Mouse (Mus musculus) small intestine, adult 2 months (tissue): ENCODE measurements around the gene Cryba4. TPM values are rescaled to one million over a fixed set of nuclear protein-coding genes. Genes with fewer than 3 reads are reported as not detected.

Experiments used
- H3K27ac ChIP-seq: fragments of 200-500 bp; 2 replicates; pipeline ENCODE4 v1.5.1; 2012; ENCODE audit warnings: low read depth, low read length, control low read depth, inconsistent platforms; ENCODE audit not compliant: insufficient read depth
- H3K27me3 ChIP-seq: fragments of 200-500 bp; 2 replicates; pipeline ENCODE4 v1.6.1; 2012; ENCODE audit warnings: mild to moderate bottlenecking, moderate library complexity, low read length, inconsistent platforms; ENCODE audit not compliant: control insufficient read depth, insufficient read depth
- H3K36me3 ChIP-seq: fragments of 200-500 bp; 2 replicates; pipeline ENCODE4 v1.6.1; 2012; ENCODE audit warnings: mild to moderate bottlenecking, low read length, control low read depth, inconsistent platforms; ENCODE audit not compliant: control insufficient read depth, insufficient read depth
- H3K4me1 ChIP-seq: fragments of 200-500 bp; 2 replicates; pipeline ENCODE4 v1.6.1; 2012; ENCODE audit warnings: low read length, inconsistent platforms, mixed read lengths; ENCODE audit not compliant: control insufficient read depth, insufficient read depth, insufficient read length
- H3K4me3 ChIP-seq: fragments of 200-500 bp; 2 replicates; pipeline ENCODE4 v1.5.1; 2012; ENCODE audit warnings: low read depth, mild to moderate bottlenecking, control low read depth, inconsistent platforms, low read length, moderate library complexity
- CTCF ChIP-seq: fragments of 200-500 bp; IDR thresholded peaks from 2 replicates; pipeline ENCODE4 v1.5.1; 2012; ENCODE audit warnings: low read depth, mild to moderate bottlenecking, control low read depth, inconsistent platforms, low read length, moderate library complexity, mixed read lengths; ENCODE audit not compliant: insufficient replicate concordance, insufficient read length; ENCODE audit errors: extremely low read depth
- POLR2A ChIP-seq: fragments of 200-500 bp; IDR thresholded peaks from 2 replicates; pipeline ENCODE4 v1.6.1; 2012; ENCODE audit warnings: low read depth, mild to moderate bottlenecking, control low read depth, inconsistent platforms, low read length, moderate library complexity
- WGBS: fragments of 180-500 bp; shearing (Covaris S2); methylation state at CpG from one replicate; pipeline ENCODE4 v1.1.7; 2018; 5-methylcytosine and 5-hydroxymethylcytosine counted together
- polyA plus RNA-seq: library from polyadenylated mRNA; depleted of rRNA; stranded (reverse); fragments of >200 nt; gene quantifications from 2 replicates; pipeline ENCODE4 v1.2.3, GENCODE M21; 2012; rRNA removed

Gene Cryba4
- 1.5 and 2.2 TPM in 2 replicates for polyA plus RNA-seq

GRCm38 (mm10) chr5:112252400-112252799, at the start of gene Cryba4:
Gene Cryba4 (minus strand): TSS chr5:112252518.
- Histone ChIP-seq H3K4me1 (peaks cover 11% of the 10 kb centered on the region), H3K36me3 (no peaks in the 10 kb centered on the region), H3K27me3 (no peaks in the 10 kb centered on the region), H3K27ac (no peak within 1 kb of the TSS), H3K4me3 (no peak within 1 kb of the TSS)
- 62% methylated on average over 2 of the region's 2 CpGs for WGBS
- TF ChIP-seq CTCF (no peak), POLR2A (no peak)

- WGBS: 81% methylated on average over 4 of the region's 4 CpGs
- Histone ChIP-seq H3K4me3 (no peak overlapping the region), H3K27me3 (no peaks in the 10 kb centered on the region), H3K27ac (no peak overlapping the region; the same call in 1 of the 2 replicates), H3K4me1 (peaks cover 8% of the 10 kb centered on the region), H3K36me3 (peaks cover 3% of the 10 kb centered on the region; the same call in 1 of the 2 replicates)
- TF ChIP-seq CTCF: no peak
- no peak for TF ChIP-seq POLR2A
Observed at GRCm38 (mm10) chr5:112301694-112302093, 49.4 kb upstream of the Cryba4 start.

GRCm38 (mm10) chr5:112300721-112301308, 48.5 kb upstream of the Cryba4 start:
- TF ChIP-seq POLR2A (no peak), CTCF (no peak)
- Histone ChIP-seq H3K4me1 (peaks cover 8% of the 10 kb centered on the region), H3K4me3 (no peak overlapping the region), H3K36me3 (peaks cover 2% of the 10 kb centered on the region; the same call in 1 of the 2 replicates), H3K27ac (peak overlapping the region; percentile 54), H3K27me3 (no peaks in the 10 kb centered on the region)
- WGBS: 82% methylated on average over 6 of the region's 6 CpGs

- Histone ChIP-seq H3K27me3 (no peaks in the 10 kb centered on the region), H3K27ac (no peak overlapping the region), H3K4me1 (peaks cover 8% of the 10 kb centered on the region), H3K4me3 (no peak overlapping the region), H3K36me3 (no peaks in the 10 kb centered on the region)
- no peak for TF ChIP-seq CTCF
- TF ChIP-seq POLR2A: no peak
- WGBS: 89% methylated on average over 2 of the region's 2 CpGs
Observed at GRCm38 (mm10) chr5:112300112-112300511, 47.8 kb upstream of the Cryba4 start.

- Histone ChIP-seq H3K4me3 (no peak overlapping the region), H3K4me1 (peaks cover 13% of the 10 kb centered on the region), H3K27me3 (no peaks in the 10 kb centered on the region), H3K36me3 (no peaks in the 10 kb centered on the region), H3K27ac (no peak overlapping the region)
- WGBS: 75% methylated on average over 4 of the region's 4 CpGs
- TF ChIP-seq CTCF (no peak), POLR2A (no peak)
Observed at GRCm38 (mm10) chr5:112299399-112299798, 47.1 kb upstream of the Cryba4 start.

- peaks cover 18% of the 10 kb centered on the region for H3K4me1 ChIP-seq
- no peak overlapping the region for H3K4me3 ChIP-seq
- peak overlapping the region; percentile 45 for H3K27ac ChIP-seq
- TF ChIP-seq POLR2A (no peak), CTCF (no peak)
- WGBS: 78% methylated on average over 12 of the region's 12 CpGs
- H3K27me3 ChIP-seq: no peaks in the 10 kb centered on the region
- H3K36me3 ChIP-seq: no peaks in the 10 kb centered on the region
Observed at GRCm38 (mm10) chr5:112298226-112298988, 46.1 kb upstream of the Cryba4 start.

GRCm38 (mm10) chr5:112297257-112297656, 44.9 kb upstream of the Cryba4 start:
- WGBS: 77% methylated on average over 2 of the region's 2 CpGs
- Histone ChIP-seq H3K27me3 (no peaks in the 10 kb centered on the region), H3K4me1 (peaks cover 18% of the 10 kb centered on the region), H3K4me3 (no peak overlapping the region), H3K27ac (peak overlapping the region; percentile 45), H3K36me3 (no peaks in the 10 kb centered on the region)
- TF ChIP-seq POLR2A: no peak
- no peak for TF ChIP-seq CTCF
